Mouse (Mus musculus) midbrain, embryonic 12.5 days (tissue): Measurements from ENCODE around the gene Srp14. TPM values are rescaled to one million over a fixed set of nuclear protein-coding genes. Genes with fewer than 3 reads are reported as not detected.
A peak's percentile ranks its signal among the peaks of the same experiment; 100 is the strongest.

ENCODE experiments used
- ATAC-seq: fragments of 200-750 bp; cut with Nextera tagmentation; 2 replicates; pipeline ENCODE4 v1.8.0; 2017; ENCODE audit warnings: low read depth, moderate TSS enrichment, moderate library complexity; ENCODE audit not compliant: low FRiP score
- H3K27ac ChIP-seq: fragments of 300-500 bp; sonication (generic); replicated peaks from 2 replicates; pipeline ENCODE4 v1.5.1; 2016; ENCODE audit warnings: mild to moderate bottlenecking
- H3K27me3 ChIP-seq: fragments of 300-500 bp; sonication (generic); 2 replicates; pipeline ENCODE4 v1.6.1; 2016; ENCODE audit warnings: mild to moderate bottlenecking
- H3K36me3 ChIP-seq: fragments of 300-500 bp; sonication (generic); 2 replicates; pipeline ENCODE4 v1.6.1; 2016
- H3K4me1 ChIP-seq: fragments of 300-500 bp; sonication (generic); 2 replicates; pipeline ENCODE4 v1.6.1; 2016
- H3K4me2 ChIP-seq: fragments of 300-500 bp; sonication (generic); replicated peaks from 2 replicates; pipeline ENCODE4 v1.6.1; 2016; ENCODE audit warnings: mild to moderate bottlenecking, moderate library complexity
- H3K4me3 ChIP-seq: fragments of 300-500 bp; sonication (generic); 2 replicates; pipeline ENCODE4 v1.5.1; 2016; ENCODE audit warnings: mild to moderate bottlenecking
- H3K9ac ChIP-seq: fragments of 300-500 bp; sonication (generic); replicated peaks from 2 replicates; pipeline ENCODE4 v1.6.1; 2016; ENCODE audit warnings: mild to moderate bottlenecking, moderate library complexity
- H3K9me3 ChIP-seq: fragments of 300-500 bp; sonication (generic); 2 replicates; pipeline ENCODE4 v1.6.1; 2016; ENCODE audit warnings: mild to moderate bottlenecking
- WGBS: fragments of 180-500 bp; shearing (Covaris S2); methylation state at CpG from one replicate; pipeline ENCODE4 v1.1.7; 2016; 5-methylcytosine and 5-hydroxymethylcytosine counted together
- polyA plus RNA-seq: library from polyadenylated mRNA; unstranded; fragments of >200 nt; fragmentation: Nextera tagmentation; extraction: Ambion mirVana; gene quantifications from 2 replicates; pipeline ENCODE4 v1.2.1, GENCODE M21; 2016

The Srp14 gene
- polyA plus RNA-seq, 1 experiment from 2014 or later: 280 TPM

DNA sequence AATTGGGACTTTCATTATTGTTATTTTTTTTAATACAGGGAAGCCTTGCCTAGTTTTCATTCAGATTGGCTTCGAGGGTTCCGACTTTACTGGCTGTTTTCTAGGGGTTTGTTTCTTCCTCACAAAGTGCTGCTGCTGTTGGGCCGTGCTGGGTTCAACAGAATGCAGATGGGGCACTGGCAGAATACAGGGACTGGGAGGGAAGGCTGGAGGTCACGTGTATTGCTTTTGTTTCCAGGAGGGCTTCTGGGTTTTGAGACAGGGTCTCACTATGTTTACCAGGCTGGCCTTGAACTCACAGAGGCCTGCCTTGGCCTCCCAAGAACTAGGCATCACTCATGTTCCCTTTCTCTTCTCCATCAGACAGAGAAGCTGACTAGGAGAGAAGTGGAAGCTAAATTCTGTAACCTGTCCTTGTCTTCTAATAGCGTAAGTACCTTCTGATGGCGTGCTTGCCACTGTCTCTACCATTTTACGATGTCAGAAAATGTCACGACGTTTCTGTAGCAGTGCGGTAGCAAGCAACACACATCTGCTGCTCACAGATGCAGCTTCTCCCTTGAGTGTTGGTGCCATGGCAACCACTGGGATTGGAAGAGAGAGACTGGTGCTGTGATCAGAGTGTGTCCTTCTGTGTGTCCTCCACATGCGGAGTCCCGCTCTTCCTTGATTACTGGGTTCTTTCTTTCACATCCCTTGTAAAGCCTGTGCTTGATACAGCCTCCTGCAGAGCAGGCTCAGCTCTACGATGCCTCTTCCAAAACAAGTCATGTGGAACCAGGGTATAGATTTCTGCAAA, 21.8 kb downstream of the Srp14 start:
- WGBS: 77% methylated on average over 13 of the region's 13 CpGs
- Histone ChIP-seq H3K36me3 (peaks cover 12% of the 10 kb centered on the region; the same call in 1 of the 2 replicates), H3K4me2 (no peak overlapping the region), H3K27ac (peak overlapping the region; percentile 79), H3K4me3 (no peak overlapping the region), H3K9ac (no peak overlapping the region), H3K9me3 (no peaks in the 10 kb centered on the region), H3K27me3 (no peaks in the 10 kb centered on the region), H3K4me1 (no peaks in the 10 kb centered on the region; the same call in 1 of the 2 replicates)
- ATAC-seq: peak; percentile 82

DNA sequence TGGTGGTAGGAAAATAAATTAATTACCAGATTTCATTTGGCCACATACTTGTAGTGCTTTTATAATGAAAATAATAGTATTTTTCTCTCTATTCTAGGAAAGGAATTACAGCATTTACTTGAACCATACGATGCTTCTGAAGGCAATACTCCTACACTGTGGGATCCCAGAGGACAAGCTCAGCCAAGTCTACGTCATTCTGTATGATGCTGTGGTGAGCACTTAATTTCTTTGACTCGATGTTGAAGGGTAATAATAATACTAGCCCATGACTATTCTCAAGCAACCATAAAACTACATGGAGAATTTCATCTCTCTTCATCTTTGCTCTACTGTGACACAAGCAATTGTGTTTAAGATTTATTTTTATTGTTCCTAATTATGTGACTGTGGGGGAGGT, 22.5 kb downstream of the Srp14 start:
- no peak overlapping the region for H3K4me3 ChIP-seq
- H3K27ac ChIP-seq: peak overlapping the region; percentile 79; the same call in 1 of the 2 replicates
- WGBS: 88% methylated on average over 3 of the region's 3 CpGs
- H3K9ac ChIP-seq: no peak overlapping the region
- no peaks in the 10 kb centered on the region for H3K9me3 ChIP-seq
- no peak overlapping the region for H3K4me2 ChIP-seq
- no peaks in the 10 kb centered on the region; the same call in 1 of the 2 replicates for H3K4me1 ChIP-seq
- ATAC-seq: no peak
- no peaks in the 10 kb centered on the region for H3K27me3 ChIP-seq
- 0 out of 2 replicates have a peak, but pooled peaks cover 8% of the 10 kb centered on the region for H3K36me3 ChIP-seq

DNA sequence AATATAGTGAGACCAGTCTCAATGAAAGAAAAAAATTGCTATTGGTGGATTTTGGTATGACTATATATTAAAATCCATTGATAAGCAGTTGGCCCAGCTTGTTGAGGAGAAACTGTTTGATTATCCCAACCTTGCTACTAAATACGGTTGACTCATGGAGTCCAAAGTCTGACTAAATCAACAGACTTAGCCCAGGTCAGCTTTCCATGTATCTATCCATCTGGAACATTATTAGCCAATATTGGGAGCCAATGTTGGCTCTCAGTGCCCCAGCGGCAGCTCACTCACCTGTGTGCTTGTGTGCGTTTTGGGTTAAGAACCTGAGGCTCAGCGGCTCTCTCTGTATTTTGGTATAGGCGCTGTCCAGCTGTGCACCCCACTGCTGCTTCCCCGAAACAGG, 28.5 kb downstream of the Srp14 start:
- Histone ChIP-seq H3K4me1 (no peaks in the 10 kb centered on the region; the same call in 1 of the 2 replicates), H3K27ac (no peak overlapping the region), H3K27me3 (no peaks in the 10 kb centered on the region), H3K9ac (no peak overlapping the region), H3K36me3 (peaks cover 8% of the 10 kb centered on the region), H3K9me3 (no peaks in the 10 kb centered on the region), H3K4me3 (no peak overlapping the region), H3K4me2 (no peak overlapping the region)
- no peak for ATAC-seq
- 93% methylated on average over 6 of the region's 6 CpGs for WGBS

DNA sequence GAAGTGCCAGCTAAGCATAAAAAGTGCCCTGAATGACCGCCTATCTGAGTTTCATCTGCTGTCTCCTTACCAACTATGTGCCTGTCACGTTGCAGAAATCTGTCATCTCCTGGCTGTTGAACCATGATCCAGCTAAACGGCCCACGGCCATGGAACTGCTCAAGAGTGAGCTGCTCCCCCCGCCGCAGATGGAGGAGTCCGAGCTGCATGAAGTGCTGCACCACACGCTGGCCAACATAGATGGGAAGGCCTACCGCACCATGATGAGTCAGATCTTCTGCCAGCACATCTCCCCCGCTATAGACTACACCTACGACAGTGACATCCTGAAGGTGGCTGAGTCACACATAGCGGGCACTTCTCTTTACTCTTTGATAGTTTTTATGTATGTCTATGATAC, 31.3 kb downstream of the Srp14 start:
- ATAC-seq: no peak
- Histone ChIP-seq H3K27me3 (no peaks in the 10 kb centered on the region), H3K4me3 (no peak overlapping the region), H3K4me1 (peaks cover 2% of the 10 kb centered on the region; the same call in 1 of the 2 replicates), H3K9ac (no peak overlapping the region), H3K36me3 (peaks cover 17% of the 10 kb centered on the region), H3K4me2 (no peak overlapping the region), H3K27ac (no peak overlapping the region), H3K9me3 (no peaks in the 10 kb centered on the region)
- 76% methylated on average over 12 of the region's 12 CpGs for WGBS

- Histone ChIP-seq H3K36me3 (peaks cover 18% of the 10 kb centered on the region), H3K4me2 (no peak overlapping the region), H3K4me3 (no peak overlapping the region), H3K9me3 (no peaks in the 10 kb centered on the region), H3K27ac (no peak overlapping the region), H3K4me1 (peaks cover 5% of the 10 kb centered on the region; the same call in 1 of the 2 replicates), H3K9ac (no peak overlapping the region), H3K27me3 (no peaks in the 10 kb centered on the region)
- 69% methylated on average over 13 of the region's 13 CpGs for WGBS
- ATAC-seq: no peak
Observed at GRCm38 (mm10) chr2:118445696-118446674, 33.5 kb downstream of the Srp14 start.

- H3K4me2 ChIP-seq: no peak overlapping the region
- H3K4me1 ChIP-seq: peaks cover 5% of the 10 kb centered on the region; the same call in 1 of the 2 replicates
- H3K9ac ChIP-seq: no peak overlapping the region
- ATAC-seq: no peak
- H3K36me3 ChIP-seq: peaks cover 10% of the 10 kb centered on the region; the same call in 1 of the 2 replicates
- 93% methylated on average over 4 of the region's 4 CpGs for WGBS
- no peaks in the 10 kb centered on the region for H3K9me3 ChIP-seq
- H3K27me3 ChIP-seq: no peaks in the 10 kb centered on the region
- H3K4me3 ChIP-seq: no peak overlapping the region
- H3K27ac ChIP-seq: no peak overlapping the region
Observed at GRCm38 (mm10) chr2:118442723-118443122, 36.8 kb downstream of the Srp14 start.

DNA sequence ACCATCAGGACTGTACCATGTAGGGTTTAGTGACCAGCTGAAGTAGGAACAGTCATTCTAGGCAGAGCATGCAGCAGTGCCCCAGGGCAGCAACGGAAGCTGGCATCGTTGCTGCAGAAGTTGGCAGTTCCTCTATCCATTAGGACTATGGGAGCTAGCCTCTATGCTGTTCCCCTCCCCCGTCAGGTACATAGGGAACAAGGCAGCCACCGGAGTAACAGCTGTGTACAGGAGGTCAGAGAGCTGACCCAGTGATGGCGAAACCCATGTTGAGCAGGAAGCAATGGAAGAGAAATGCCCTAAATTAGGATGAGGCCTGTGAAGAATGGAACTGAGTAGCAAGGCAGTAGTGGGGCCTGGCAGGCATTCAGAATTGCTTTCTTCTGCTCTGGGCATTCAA, 37.3 kb downstream of the Srp14 start:
- no peaks in the 10 kb centered on the region for H3K9me3 ChIP-seq
- H3K36me3 ChIP-seq: peaks cover 10% of the 10 kb centered on the region; the same call in 1 of the 2 replicates
- H3K4me3 ChIP-seq: no peak overlapping the region
- no peak overlapping the region for H3K4me2 ChIP-seq
- H3K27me3 ChIP-seq: no peaks in the 10 kb centered on the region
- WGBS: 88% methylated on average over 5 of the region's 5 CpGs
- peaks cover 5% of the 10 kb centered on the region; the same call in 1 of the 2 replicates for H3K4me1 ChIP-seq
- no peak overlapping the region for H3K9ac ChIP-seq
- no peak for ATAC-seq
- H3K27ac ChIP-seq: no peak overlapping the region

GRCm38 (mm10) chr2:118431589-118431988, 47.9 kb downstream of the Srp14 start:
- no peak for ATAC-seq
- Histone ChIP-seq H3K4me1 (no peaks in the 10 kb centered on the region), H3K4me3 (no peak overlapping the region), H3K27me3 (no peaks in the 10 kb centered on the region), H3K4me2 (no peak overlapping the region), H3K9ac (no peak overlapping the region), H3K9me3 (no peaks in the 10 kb centered on the region), H3K27ac (no peak overlapping the region), H3K36me3 (peaks cover 45% of the 10 kb centered on the region)
- 60% methylated on average over 5 of the region's 5 CpGs for WGBS

DNA sequence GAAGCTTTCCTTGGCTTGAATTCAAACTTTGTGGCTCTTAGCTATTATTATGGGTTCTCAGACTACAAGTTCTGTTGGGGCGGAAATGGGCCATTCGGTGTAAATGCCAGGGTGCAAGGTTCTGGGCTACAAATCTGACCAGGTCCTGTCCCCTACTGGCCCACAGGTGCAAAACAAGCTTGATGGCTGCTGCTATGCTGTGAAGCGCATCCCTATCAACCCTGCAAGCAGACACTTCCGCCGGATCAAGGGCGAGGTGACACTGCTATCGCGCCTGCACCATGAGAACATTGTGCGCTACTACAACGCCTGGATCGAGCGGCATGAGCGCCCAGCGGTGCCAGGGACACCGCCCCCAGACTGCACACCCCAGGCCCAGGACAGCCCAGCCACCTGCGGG, 48.9 kb downstream of the Srp14 start:
- Histone ChIP-seq H3K36me3 (peaks cover 38% of the 10 kb centered on the region), H3K27me3 (no peaks in the 10 kb centered on the region), H3K4me1 (no peaks in the 10 kb centered on the region), H3K4me2 (no peak overlapping the region), H3K9me3 (no peaks in the 10 kb centered on the region), H3K27ac (no peak overlapping the region), H3K9ac (no peak overlapping the region), H3K4me3 (no peak overlapping the region)
- WGBS: 85% methylated on average over 16 of the region's 16 CpGs
- ATAC-seq: no peak

GRCm38 (mm10) chr2:118429297-118429696, 50.2 kb downstream of the Srp14 start:
- H3K9ac ChIP-seq: no peak overlapping the region
- 84% methylated on average over 9 of the region's 9 CpGs for WGBS
- no peaks in the 10 kb centered on the region for H3K27me3 ChIP-seq
- no peak for ATAC-seq
- H3K4me1 ChIP-seq: no peaks in the 10 kb centered on the region
- H3K27ac ChIP-seq: no peak overlapping the region
- peaks cover 35% of the 10 kb centered on the region for H3K36me3 ChIP-seq
- H3K4me3 ChIP-seq: no peak overlapping the region
- no peaks in the 10 kb centered on the region for H3K9me3 ChIP-seq
- H3K4me2 ChIP-seq: no peak overlapping the region

DNA sequence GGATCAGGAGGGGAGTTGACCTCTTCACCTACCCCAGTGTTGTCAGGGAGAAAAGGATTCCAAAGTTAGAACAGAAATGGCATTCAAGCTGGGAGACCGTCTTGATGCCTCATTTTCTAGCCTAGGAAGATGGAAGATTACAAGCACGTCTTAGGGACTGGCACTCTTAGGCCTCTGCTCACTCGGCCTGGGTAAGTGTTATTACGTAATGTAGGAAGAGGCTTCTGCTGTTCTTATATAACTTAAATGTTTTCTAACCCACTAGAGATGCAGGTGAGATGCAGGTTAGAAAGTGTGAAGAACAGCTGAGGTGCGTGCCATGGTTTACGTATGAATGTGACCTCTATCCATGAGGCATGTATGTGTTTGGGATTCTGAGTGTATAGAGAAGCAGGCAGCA, 51.2 kb downstream of the Srp14 start:
- Histone ChIP-seq H3K27me3 (no peaks in the 10 kb centered on the region), H3K9me3 (no peaks in the 10 kb centered on the region), H3K9ac (no peak overlapping the region), H3K27ac (no peak overlapping the region), H3K4me2 (no peak overlapping the region), H3K4me1 (no peaks in the 10 kb centered on the region), H3K4me3 (no peak overlapping the region), H3K36me3 (peaks cover 27% of the 10 kb centered on the region)
- WGBS: 82% methylated on average over 6 of the region's 6 CpGs
- no peak for ATAC-seq
